Mouse (Mus musculus) limb, embryonic 12.5 days (tissue): ENCODE measurements at regions not wholly inside any gene's neighbourhood (a gene's known extent, or its start where the extent isn't known, plus 50 kb on each side); places are given as distances from the start of the nearest gene placed in this dataset.

Source experiments
- ATAC-seq: fragments of 200-750 bp; cut with Nextera tagmentation; 2 replicates; pipeline ENCODE4 v1.8.0; 2017; ENCODE audit warnings: low read depth, moderate TSS enrichment; ENCODE audit not compliant: insufficient number of reproducible peaks, insufficient read depth, low FRiP score, low TSS enrichment
- H3K27ac ChIP-seq: fragments of 300-500 bp; sonication (generic); 2 replicates; pipeline ENCODE4 v1.5.1; 2016; ENCODE audit warnings: mild to moderate bottlenecking, moderate library complexity
- H3K27me3 ChIP-seq: fragments of 300-500 bp; sonication (generic); 2 replicates; pipeline ENCODE4 v1.6.1; 2016; ENCODE audit warnings: mild to moderate bottlenecking, moderate library complexity
- H3K36me3 ChIP-seq: fragments of 300-500 bp; sonication (generic); 2 replicates; pipeline ENCODE4 v1.6.1; 2016; ENCODE audit warnings: mild to moderate bottlenecking, moderate library complexity
- H3K4me1 ChIP-seq: fragments of 300-500 bp; sonication (generic); replicated peaks from 2 replicates; pipeline ENCODE4 v1.6.1; 2016
- H3K4me2 ChIP-seq: fragments of 300-500 bp; sonication (generic); 2 replicates; pipeline ENCODE4 v1.6.1; 2016; ENCODE audit warnings: mild to moderate bottlenecking, moderate library complexity
- H3K4me3 ChIP-seq: fragments of 300-500 bp; sonication (generic); replicated peaks from 2 replicates; pipeline ENCODE4 v1.5.1; 2016; ENCODE audit warnings: mild to moderate bottlenecking
- H3K9ac ChIP-seq: fragments of 300-500 bp; sonication (generic); replicated peaks from 2 replicates; pipeline ENCODE4 v1.6.1; 2016; ENCODE audit warnings: mild to moderate bottlenecking, moderate library complexity
- H3K9me3 ChIP-seq: fragments of 300-500 bp; sonication (generic); 2 replicates; pipeline ENCODE4 v1.6.1; 2016; ENCODE audit warnings: mild to moderate bottlenecking, moderate library complexity
- WGBS: fragments of 180-500 bp; shearing (Covaris S2); methylation state at CpG from one replicate; pipeline ENCODE4 v1.1.7; 2016; 5-methylcytosine and 5-hydroxymethylcytosine counted together

GRCm38 (mm10) chr13:90823877-90824276 is 81.3 kb downstream of the Atp6ap1l start:
- H3K4me2 ChIP-seq: no peak overlapping the region
- no peaks in the 10 kb centered on the region for H3K27me3 ChIP-seq
- H3K4me1 ChIP-seq: peaks cover 8% of the 10 kb centered on the region; the same call in 1 of the 2 replicates
- no peak for ATAC-seq
- no peak overlapping the region for H3K4me3 ChIP-seq
- H3K9ac ChIP-seq: no peak overlapping the region
- H3K36me3 ChIP-seq: no peaks in the 10 kb centered on the region
- WGBS: 36% methylated on average over 5 of the region's 5 CpGs
- no peaks in the 10 kb centered on the region for H3K9me3 ChIP-seq
- H3K27ac ChIP-seq: no peak overlapping the region

GRCm38 (mm10) chr13:90821898-90822297 is 83.3 kb downstream of the Atp6ap1l start:
- 86% methylated on average over 4 of the region's 4 CpGs for WGBS
- no peak for ATAC-seq
- H3K9ac ChIP-seq: no peak overlapping the region

DNA sequence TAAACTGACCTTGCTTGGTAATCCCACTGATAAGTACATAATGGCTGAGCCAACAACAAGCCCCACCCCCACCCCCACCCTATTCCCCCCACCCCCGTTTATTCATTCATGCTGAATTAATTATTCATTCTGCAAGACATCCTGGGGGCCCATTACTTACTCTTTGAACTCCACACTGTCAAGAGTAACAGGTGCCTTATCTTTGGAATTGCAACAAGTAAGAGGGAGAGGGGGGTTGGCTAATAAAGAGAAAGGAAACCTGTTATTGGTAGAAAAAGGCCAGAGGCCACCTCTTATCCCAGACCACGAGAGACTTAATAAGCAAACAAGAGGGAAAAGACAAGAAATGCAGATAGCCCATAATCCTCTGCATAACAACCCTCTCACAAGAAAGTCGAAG is 84.7 kb downstream of the Atp6ap1l start:
- Histone ChIP-seq H3K9me3 (no peaks in the 10 kb centered on the region), H3K4me3 (no peak overlapping the region), H3K4me2 (no peak overlapping the region), H3K4me1 (peaks cover 8% of the 10 kb centered on the region; the same call in 1 of the 2 replicates), H3K36me3 (no peaks in the 10 kb centered on the region), H3K27me3 (no peaks in the 10 kb centered on the region), H3K9ac (no peak overlapping the region), H3K27ac (no peak overlapping the region)
- WGBS: 26% methylated on average over 3 of the region's 3 CpGs
- no peak for ATAC-seq

More at GRCm38 (mm10) chr13:90821898-90822297, 83.3 kb downstream of the Atp6ap1l start:
- H3K27ac ChIP-seq: no peak overlapping the region
- H3K36me3 ChIP-seq: no peaks in the 10 kb centered on the region
- H3K4me1 ChIP-seq: peaks cover 8% of the 10 kb centered on the region; the same call in 1 of the 2 replicates
- no peaks in the 10 kb centered on the region for H3K9me3 ChIP-seq
- H3K4me3 ChIP-seq: no peak overlapping the region
- no peak overlapping the region for H3K4me2 ChIP-seq
- H3K27me3 ChIP-seq: no peaks in the 10 kb centered on the region

GRCm38 (mm10) chr13:90819934-90820333 is 85.2 kb downstream of the Atp6ap1l start:
- Histone ChIP-seq H3K4me3 (no peak overlapping the region), H3K27ac (no peak overlapping the region), H3K27me3 (no peaks in the 10 kb centered on the region), H3K4me1 (peaks cover 8% of the 10 kb centered on the region; the same call in 1 of the 2 replicates), H3K4me2 (no peak overlapping the region), H3K36me3 (no peaks in the 10 kb centered on the region), H3K9ac (no peak overlapping the region), H3K9me3 (no peaks in the 10 kb centered on the region)
- ATAC-seq: no peak
- WGBS: 28% methylated on average over 7 of the region's 7 CpGs

DNA sequence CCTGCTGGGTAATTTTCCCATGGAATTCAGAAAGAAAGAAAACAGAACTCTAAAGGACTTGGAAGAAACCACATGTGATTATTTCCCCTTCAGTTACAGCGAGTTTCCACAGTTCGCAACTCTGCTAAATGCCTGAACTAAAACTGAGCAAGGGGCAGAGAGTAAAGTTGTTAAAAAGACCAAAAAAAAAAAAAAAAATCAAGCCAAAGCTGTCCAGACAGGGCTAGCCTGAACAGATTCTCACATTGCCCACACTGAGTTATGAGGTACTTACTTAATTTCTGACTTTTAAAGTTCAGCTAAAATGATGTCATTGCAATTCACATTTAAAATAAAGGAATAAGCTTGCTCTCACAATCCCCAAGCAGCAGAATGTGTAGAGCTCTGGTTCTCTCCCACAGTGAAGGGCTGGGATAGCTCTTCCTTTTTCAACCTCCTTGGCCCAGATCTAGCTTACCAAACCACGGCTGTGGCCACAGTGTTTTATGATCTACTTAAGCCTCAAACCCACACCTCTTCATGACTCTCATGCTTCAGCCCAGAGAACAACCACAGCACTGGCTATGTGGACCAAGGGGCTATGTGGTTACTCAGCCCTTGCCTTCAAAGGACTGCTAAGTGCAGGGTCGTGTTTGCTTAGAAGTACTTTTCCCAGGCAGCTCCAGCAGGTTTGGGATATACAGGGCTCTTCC is 90.8 kb downstream of the Atp6ap1l start:
- Histone ChIP-seq H3K9me3 (no peaks in the 10 kb centered on the region), H3K27me3 (no peaks in the 10 kb centered on the region), H3K27ac (peak overlapping the region; percentile 67; the same call in 1 of the 2 replicates), H3K4me2 (no peak overlapping the region), H3K4me1 (no peaks in the 10 kb centered on the region), H3K9ac (no peak overlapping the region), H3K36me3 (no peaks in the 10 kb centered on the region), H3K4me3 (no peak overlapping the region)
- WGBS: 45% methylated on average over 4 of the region's 4 CpGs
- ATAC-seq: no peak

DNA sequence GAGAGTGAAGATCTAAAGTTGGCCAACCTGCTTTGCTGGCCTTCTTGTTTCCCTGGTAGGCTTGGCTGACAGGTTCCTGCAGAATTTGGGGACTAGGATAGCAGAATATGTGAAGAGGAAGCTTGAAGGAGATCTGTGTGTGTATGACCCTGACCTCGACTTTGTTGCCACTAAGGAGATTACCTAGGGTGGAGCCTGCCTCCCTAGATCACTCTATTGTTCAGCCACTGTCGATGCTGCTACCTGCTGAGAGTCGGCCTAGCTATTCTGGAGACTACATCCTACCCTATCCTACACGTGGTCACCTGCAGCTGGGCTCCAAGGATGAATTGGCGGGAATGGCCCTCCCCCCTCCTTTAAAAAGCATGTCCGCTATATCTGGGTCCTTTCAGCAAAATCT is 95.1 kb downstream of the Atp6ap1l start:
- Histone ChIP-seq H3K36me3 (no peaks in the 10 kb centered on the region), H3K27ac (no peak overlapping the region), H3K4me3 (no peak overlapping the region), H3K9ac (no peak overlapping the region), H3K9me3 (0 out of 2 replicates have a peak, but pooled peaks cover 2% of the 10 kb centered on the region), H3K4me1 (no peaks in the 10 kb centered on the region), H3K27me3 (no peaks in the 10 kb centered on the region), H3K4me2 (no peak overlapping the region)
- ATAC-seq: no peak
- WGBS: 81% methylated on average over 6 of the region's 6 CpGs

DNA sequence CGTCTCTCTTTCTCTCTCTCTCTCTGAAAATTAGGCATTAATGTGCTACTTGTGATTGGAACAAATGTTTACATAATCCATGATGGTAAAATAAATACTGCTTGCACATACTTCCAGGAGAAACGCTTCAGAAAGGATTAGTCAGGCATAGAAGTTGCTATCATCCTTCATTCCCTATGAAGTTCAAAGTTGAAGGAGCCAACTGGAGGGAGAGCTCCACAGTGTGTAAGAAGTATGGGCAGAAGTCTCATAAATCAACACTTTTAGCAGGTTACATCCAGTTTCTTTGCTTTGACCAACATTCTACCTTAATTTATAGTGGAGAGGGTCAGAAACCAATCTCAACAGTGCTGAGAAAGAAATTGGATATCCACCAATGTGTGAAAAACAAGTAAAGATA is 105.5 kb downstream of the Atp6ap1l start:
- Histone ChIP-seq H3K4me1 (peaks cover 14% of the 10 kb centered on the region), H3K27me3 (no peaks in the 10 kb centered on the region), H3K4me2 (no peak overlapping the region), H3K9ac (no peak overlapping the region), H3K4me3 (no peak overlapping the region), H3K9me3 (no peaks in the 10 kb centered on the region), H3K36me3 (no peaks in the 10 kb centered on the region), H3K27ac (0 out of 2 replicates have a peak overlapping the region, but pooled peaks have one; percentile 25)
- 53% methylated on average over 2 of the region's 2 CpGs for WGBS
- ATAC-seq: no peak

DNA sequence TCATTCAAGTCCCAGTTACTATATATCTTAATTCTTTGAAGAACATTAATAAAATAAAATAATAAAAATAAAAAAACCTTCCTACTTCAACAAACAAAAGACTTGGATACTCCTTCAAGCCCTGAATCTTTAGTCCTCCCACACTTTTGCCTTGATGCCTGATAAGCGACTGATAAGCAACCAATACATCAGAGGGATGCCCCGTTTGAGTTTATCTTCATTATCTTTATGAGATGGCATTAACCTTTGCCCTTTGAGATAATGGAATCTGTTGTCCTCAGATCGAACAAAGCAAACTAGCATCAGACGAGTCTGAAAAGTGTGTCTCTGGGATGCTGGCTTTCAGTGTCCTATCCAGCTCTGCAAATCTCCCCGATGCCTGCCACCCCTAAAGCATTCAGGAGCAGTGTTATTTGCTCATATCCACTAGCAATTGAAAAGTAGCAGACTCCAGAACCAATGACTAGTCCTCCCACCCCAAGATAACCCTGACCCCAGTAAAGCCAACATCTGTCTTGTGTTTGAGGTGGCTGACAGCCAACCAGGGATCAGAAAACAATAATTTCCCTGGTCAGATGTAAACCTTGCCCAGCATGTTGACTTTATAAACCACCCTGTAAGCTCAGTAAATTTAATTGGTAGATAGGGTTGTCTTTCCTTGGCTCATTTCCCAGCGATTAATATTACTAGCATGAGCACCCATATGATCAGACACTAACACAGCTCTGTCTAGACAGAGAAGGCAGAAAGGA is 106.2 kb downstream of the Atp6ap1l start:
- no peaks in the 10 kb centered on the region for H3K36me3 ChIP-seq
- H3K27ac ChIP-seq: peak overlapping the region; percentile 25; the same call in 1 of the 2 replicates
- H3K4me2 ChIP-seq: no peak overlapping the region
- H3K27me3 ChIP-seq: no peaks in the 10 kb centered on the region
- no peak overlapping the region for H3K4me3 ChIP-seq
- no peaks in the 10 kb centered on the region for H3K9me3 ChIP-seq
- peaks cover 14% of the 10 kb centered on the region for H3K4me1 ChIP-seq
- no peak for ATAC-seq
- H3K9ac ChIP-seq: no peak overlapping the region
- WGBS: 14% methylated on average over 6 of the region's 6 CpGs

DNA sequence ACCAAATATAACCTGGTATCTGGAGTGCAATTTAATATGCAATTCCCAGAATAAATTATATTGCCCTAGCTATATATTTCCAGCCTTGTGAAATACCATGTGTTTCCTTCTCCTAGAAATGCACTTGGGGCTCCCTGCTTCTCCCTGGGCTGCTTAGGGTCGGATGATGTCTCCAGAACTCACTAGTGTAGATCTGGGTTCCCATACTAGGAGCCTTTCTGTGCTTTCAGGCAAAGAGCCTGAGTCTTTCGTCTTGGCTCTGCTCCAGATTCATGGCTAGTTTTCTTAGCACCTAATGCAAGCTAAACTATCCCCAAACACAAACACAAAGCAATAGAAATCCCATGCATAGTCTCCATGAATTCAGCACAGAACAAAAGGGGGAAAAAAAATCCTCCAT is 106.8 kb downstream of the Atp6ap1l start:
- H3K27me3 ChIP-seq: no peaks in the 10 kb centered on the region
- no peaks in the 10 kb centered on the region for H3K9me3 ChIP-seq
- no peak overlapping the region for H3K9ac ChIP-seq
- no peak for ATAC-seq
- H3K27ac ChIP-seq: no peak overlapping the region
- H3K4me2 ChIP-seq: no peak overlapping the region
- H3K36me3 ChIP-seq: no peaks in the 10 kb centered on the region
- H3K4me3 ChIP-seq: no peak overlapping the region
- WGBS: 42% methylated on average over 2 of the region's 2 CpGs
- H3K4me1 ChIP-seq: peaks cover 14% of the 10 kb centered on the region

GRCm38 (mm10) chr13:90797209-90797608 is 107.9 kb downstream of the Atp6ap1l start:
- no peaks in the 10 kb centered on the region for H3K36me3 ChIP-seq
- ATAC-seq: no peak
- 74% methylated on average over 3 of the region's 3 CpGs for WGBS

GRCm38 (mm10) chr13:90796809-90797208 is 108.3 kb downstream of the Atp6ap1l start:
- WGBS: 90% methylated on average over 4 of the region's 4 CpGs
- no peak for ATAC-seq

More at GRCm38 (mm10) chr13:90797209-90797608, 107.9 kb downstream of the Atp6ap1l start:
- no peak overlapping the region for H3K27ac ChIP-seq
- no peak overlapping the region for H3K4me3 ChIP-seq
- no peak overlapping the region for H3K9ac ChIP-seq
- no peaks in the 10 kb centered on the region for H3K9me3 ChIP-seq
- no peaks in the 10 kb centered on the region for H3K27me3 ChIP-seq
- H3K4me2 ChIP-seq: no peak overlapping the region
- peaks cover 14% of the 10 kb centered on the region for H3K4me1 ChIP-seq

More at GRCm38 (mm10) chr13:90796809-90797208, 108.3 kb downstream of the Atp6ap1l start:
- no peak overlapping the region for H3K4me2 ChIP-seq
- H3K36me3 ChIP-seq: no peaks in the 10 kb centered on the region
- peaks cover 14% of the 10 kb centered on the region for H3K4me1 ChIP-seq
- H3K27ac ChIP-seq: no peak overlapping the region
- no peaks in the 10 kb centered on the region for H3K9me3 ChIP-seq
- no peaks in the 10 kb centered on the region for H3K27me3 ChIP-seq
- H3K9ac ChIP-seq: no peak overlapping the region
- H3K4me3 ChIP-seq: no peak overlapping the region
